Mouse (Mus musculus) liver, postnatal 0 days (tissue): ENCODE results near the gene Gal3st2c. TPM values are rescaled to one million over a fixed set of nuclear protein-coding genes. Genes with fewer than 3 reads are reported as not detected.

Experiments
- ATAC-seq: fragments of 200-750 bp; cut with Nextera tagmentation; 2 replicates; pipeline ENCODE4 v1.8.0; 2017; ENCODE audit warnings: mild to moderate bottlenecking, moderate library complexity
- DNase-seq: peaks from one replicate; pipeline ENCODE4 v3.0.0-alpha.2; 2016
- H3K27ac ChIP-seq: fragments of 300-500 bp; sonication (generic); 2 replicates; pipeline ENCODE4 v1.5.1; 2014; ENCODE audit warnings: antibody characterized with exemption, moderate library complexity, mild to moderate bottlenecking, low read depth
- H3K27me3 ChIP-seq: fragments of 300-500 bp; sonication (generic); 2 replicates; pipeline ENCODE4 v1.6.1; 2014; ENCODE audit warnings: low read length, control low read depth, mixed read lengths; ENCODE audit not compliant: insufficient read depth
- H3K36me3 ChIP-seq: fragments of 300-500 bp; sonication (generic); replicated peaks from 2 replicates; pipeline ENCODE4 v1.6.1; 2014; ENCODE audit warnings: mild to moderate bottlenecking, control low read depth, low read length, moderate library complexity, mixed read lengths; ENCODE audit not compliant: insufficient read depth
- H3K4me1 ChIP-seq: fragments of 300-500 bp; sonication (generic); 2 replicates; pipeline ENCODE4 v1.6.1; 2014; ENCODE audit warnings: antibody characterized with exemption, mild to moderate bottlenecking, control low read depth; ENCODE audit not compliant: insufficient read depth
- H3K4me2 ChIP-seq: fragments of 300-500 bp; sonication (generic); 2 replicates; pipeline ENCODE4 v1.6.1; 2014; ENCODE audit warnings: low read depth, mild to moderate bottlenecking, low read length, moderate library complexity, mixed read lengths
- H3K4me3 ChIP-seq: fragments of 300-500 bp; sonication (generic); 2 replicates; pipeline ENCODE4 v1.5.1; 2014; ENCODE audit warnings: low read depth, low read length
- H3K9ac ChIP-seq: fragments of 300-500 bp; sonication (generic); replicated peaks from 2 replicates; pipeline ENCODE4 v1.6.1; 2014; ENCODE audit warnings: mild to moderate bottlenecking, moderate library complexity
- H3K9me3 ChIP-seq: fragments of 300-500 bp; sonication (generic); 2 replicates; pipeline ENCODE4 v1.6.1; 2016; ENCODE audit warnings: mild to moderate bottlenecking, control low read depth, low read length, mixed read lengths
- CTCF ChIP-seq: sonication (generic); IDR thresholded peaks from 2 replicates; pipeline ENCODE4 v1.5.1; 2016; ENCODE audit warnings: antibody characterized with exemption, low read depth
- EP300 ChIP-seq: IDR thresholded peaks from 2 replicates; pipeline ENCODE4 v1.6.1; 2016; ENCODE audit warnings: antibody characterized with exemption, low read depth, mild to moderate bottlenecking
- WGBS: fragments of 180-500 bp; shearing (Covaris S2); extraction: QIAGEN DNeasy Blood & Tissue Kit; methylation state at CpG from one replicate; pipeline ENCODE4 v1.1.7; 2014; ENCODE audit not compliant: insufficient replicate concordance; 5-methylcytosine and 5-hydroxymethylcytosine counted together
- polyA plus RNA-seq: library from polyadenylated mRNA; unstranded; fragments of >200 nt; fragmentation: Nextera tagmentation; extraction: Ambion mirVana; gene quantifications from 2 replicates; pipeline ENCODE4 v1.2.1, GENCODE M21; 2015

The Gal3st2c gene
- polyA plus RNA-seq, 1 experiment from 2014 or later, result not detected

GRCm38 (mm10) chr1:94011643-94012042, 21.3 kb downstream of the Gal3st2c start:
- H3K27ac ChIP-seq, result no peak overlapping the region
- H3K4me3 ChIP-seq, result no peak overlapping the region
- ATAC-seq (no peak), DNase-seq (no peak)
- H3K9me3 ChIP-seq, result no peaks in the 10 kb centered on the region
- whole genome bisulfite sequencing, result 51% methylated on average over 3 of the region's 3 CpGs
- peak; percentile 27 for TF ChIP-seq CTCF
- TF ChIP-seq EP300, result no peak
- no peaks in the 10 kb centered on the region for H3K36me3 ChIP-seq
- H3K27me3 ChIP-seq, result no peaks in the 10 kb centered on the region
- H3K4me2 ChIP-seq, result no peak overlapping the region
- no peaks in the 10 kb centered on the region for H3K4me1 ChIP-seq
- H3K9ac ChIP-seq, result no peak overlapping the region

- no peak for ATAC-seq
- Histone ChIP-seq H3K4me1 (no peaks in the 10 kb centered on the region), H3K4me2 (no peak within 1 kb of the TSS), H3K4me3 (no peak within 1 kb of the TSS), H3K27ac (no peak within 1 kb of the TSS), H3K27me3 (no peaks in the 10 kb centered on the region), H3K9ac (no peak within 1 kb of the TSS), H3K9me3 (no peaks in the 10 kb centered on the region), H3K36me3 (no peaks in the 10 kb centered on the region)
- DNase-seq, result no peak
- TF ChIP-seq EP300 (no peak), CTCF (no peak)
- WGBS, result 78% methylated on average over 6 of the region's 6 CpGs
Observed at GRCm38 (mm10) chr1:94020151-94020550, 29.8 kb downstream of the Gal3st2c start, which contains the start of gene Neu4. Gene Neu4 (plus strand): TSS chr1:94020451.

- Histone ChIP-seq H3K4me1 (no peaks in the 10 kb centered on the region), H3K27ac (no peak overlapping the region), H3K9me3 (no peaks in the 10 kb centered on the region), H3K9ac (no peak overlapping the region), H3K36me3 (no peaks in the 10 kb centered on the region), H3K27me3 (no peaks in the 10 kb centered on the region), H3K4me2 (no peak overlapping the region), H3K4me3 (no peak overlapping the region)
- no peak for ATAC-seq
- DNase-seq, result no peak
- TF ChIP-seq CTCF (no peak), EP300 (no peak)
- WGBS, result 86% methylated on average over 12 of the region's 12 CpGs
Observed at GRCm38 (mm10) chr1:94027506-94028108, 37.3 kb downstream of the Gal3st2c start.

- H3K27me3 ChIP-seq, result no peaks in the 10 kb centered on the region
- no peak overlapping the region for H3K4me3 ChIP-seq
- DNase-seq, result no peak
Observed at GRCm38 (mm10) chr1:94028741-94029140, 38.4 kb downstream of the Gal3st2c start.

GRCm38 (mm10) chr1:94033075-94033602, 42.8 kb downstream of the Gal3st2c start:
- H3K36me3 ChIP-seq, result no peaks in the 10 kb centered on the region
- ATAC-seq (no peak), DNase-seq (no peak)
- no peak overlapping the region for H3K9ac ChIP-seq
- H3K27me3 ChIP-seq, result no peaks in the 10 kb centered on the region
- WGBS, result 56% methylated on average over 2 of the region's 2 CpGs
- no peak overlapping the region for H3K4me2 ChIP-seq
- H3K27ac ChIP-seq, result no peak overlapping the region
- TF ChIP-seq CTCF (no peak), EP300 (no peak)
- H3K4me1 ChIP-seq, result no peaks in the 10 kb centered on the region
- H3K9me3 ChIP-seq, result no peaks in the 10 kb centered on the region
- no peak overlapping the region for H3K4me3 ChIP-seq

More at GRCm38 (mm10) chr1:94028741-94029140, 38.4 kb downstream of the Gal3st2c start:
- H3K4me2 ChIP-seq, result no peak overlapping the region
- H3K27ac ChIP-seq, result no peak overlapping the region
- ATAC-seq, result no peak
- TF ChIP-seq CTCF (no peak), EP300 (no peak)
- 78% methylated on average over 2 of the region's 2 CpGs for WGBS
- no peaks in the 10 kb centered on the region for H3K4me1 ChIP-seq
- no peak overlapping the region for H3K9ac ChIP-seq
- no peaks in the 10 kb centered on the region for H3K9me3 ChIP-seq
- H3K36me3 ChIP-seq, result no peaks in the 10 kb centered on the region

GRCm38 (mm10) chr1:94034984-94035743, 44.9 kb downstream of the Gal3st2c start:
- TF ChIP-seq CTCF (peak; percentile 82), EP300 (0 out of 2 replicates have a peak, but pooled peaks have one; percentile 18)
- H3K36me3 ChIP-seq, result no peaks in the 10 kb centered on the region
- H3K27ac ChIP-seq, result 0 out of 2 replicates have a peak overlapping the region, but pooled peaks have one; percentile 41
- H3K9ac ChIP-seq, result no peak overlapping the region
- DNase-seq (peak; percentile 73), ATAC-seq (peak; percentile 86)
- H3K4me3 ChIP-seq, result peak overlapping the region; percentile 28; the same call in 1 of the 2 replicates
- no peaks in the 10 kb centered on the region for H3K9me3 ChIP-seq
- peak overlapping the region; percentile 67 for H3K4me2 ChIP-seq
- no peaks in the 10 kb centered on the region for H3K27me3 ChIP-seq
- WGBS, result 2% methylated on average over 25 of the region's 25 CpGs
- no peaks in the 10 kb centered on the region for H3K4me1 ChIP-seq
